Mouse (Mus musculus): Measurements from ENCODE around the gene Anks1.

GRCm38 (mm10) chr17:27874510-27874909 is 34.6 kb upstream of the Anks1 start:
- TF ChIP-seq CTCF (IDR thresholded peaks at IDR 0.05; ENCODE audit: control insufficient read depth, insufficient read depth, insufficient replicate concordance, low read depth, low read length) (no peak), POLR2A (IDR thresholded peaks at IDR 0.05; ENCODE audit: control insufficient read depth, low read depth, low read length) (no peak)
